Mouse (Mus musculus): ENCODE data around the gene Axdnd1.
"Not testable (repeated sequence)": the region's sequence is repeated elsewhere in the genome, so short reads cannot be mapped to it uniquely, and the experiment has no call there.

Gene Axdnd1

GRCm38 (mm10) chr1:156323126-156323525 is 97.8 kb downstream of the Axdnd1 start:
- DNase-seq = no peak

GRCm38 (mm10) chr1:156310630-156311029 is 110.3 kb downstream of the Axdnd1 start, which contains the start of gene Nphs2:
Gene Nphs2, plus strand, starts transcription at chr1:156310727.
- DNase-seq = peak; percentile 12 to 25

- no peak for DNase-seq
Observed at GRCm38 (mm10) chr1:156308595-156308994, 112.4 kb downstream of the Axdnd1 start.

- DNase-seq = peak in 1 of 2 experiments; percentile 59
Observed at GRCm38 (mm10) chr1:156302911-156303749, 117.8 kb downstream of the Axdnd1 start, which contains the start of gene Tdrd5. Gene Tdrd5, minus strand, starts transcription at chr1:156303664.

- no peak for DNase-seq
Observed at GRCm38 (mm10) chr1:156290016-156290415, 130.9 kb downstream of the Axdnd1 start.

- not testable (repeated sequence) for DNase-seq
Observed at GRCm38 (mm10) chr1:156289222-156289587, 131.8 kb downstream of the Axdnd1 start.

- DNase-seq = no peak
Observed at GRCm38 (mm10) chr1:156288556-156289221, 132.3 kb downstream of the Axdnd1 start.

GRCm38 (mm10) chr1:156285541-156285896 is 135.4 kb downstream of the Axdnd1 start:
- DNase-seq = no peak

GRCm38 (mm10) chr1:156284851-156285540 is 136.0 kb downstream of the Axdnd1 start:
- DNase-seq = no peak

- no peak for DNase-seq
Observed at GRCm38 (mm10) chr1:156284207-156284606, 136.8 kb downstream of the Axdnd1 start.

GRCm38 (mm10) chr1:156280131-156280530 is 140.8 kb downstream of the Axdnd1 start:
- DNase-seq = no peak

- no peak for DNase-seq
Observed at GRCm38 (mm10) chr1:156273647-156274046, 147.3 kb downstream of the Axdnd1 start.
